ENCODE assay signal across 13 mouse cellular contexts in the genomic region with DNA sequence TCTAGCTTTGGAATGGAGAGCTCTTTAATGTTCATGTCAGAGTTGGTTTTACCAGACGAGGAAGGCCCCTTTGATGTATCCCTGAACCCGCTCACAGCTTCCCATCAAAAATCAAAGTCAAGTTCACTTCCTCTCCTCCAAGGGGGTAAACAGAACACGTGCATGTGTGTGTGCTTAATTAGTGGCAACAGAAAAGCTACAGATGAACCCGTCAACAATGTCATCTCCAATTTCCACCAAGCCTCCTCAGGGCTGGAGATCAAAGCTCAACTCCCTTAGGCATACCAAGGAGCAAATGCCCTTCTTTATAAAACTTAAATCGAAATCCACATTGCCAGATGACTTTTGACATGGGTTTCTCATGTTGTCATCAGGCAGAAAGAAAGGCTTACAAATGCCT.
"Had no signal": no experiment of that assay in that cellular context is flagged by ENCODE, and none has a peak within 500 bp of the region (broad histone marks: within the 10 kb centered on the region; RNA-seq: fewer than 3 reads in every experiment).

No protein-coding gene starts in this region.

- H3K4me3 ChIP-seq: kidney, embryonic 15.5 days; limb, embryonic 13.5 days; neural tube, embryonic 15.5 days; stomach, embryonic 15.5 days had no signal

- H3K36me3 ChIP-seq: neural tube, embryonic 15.5 days; stomach, embryonic 15.5 days had no signal

- DNase-seq: kidney, adult 18-20 months; left cerebral cortex, postnatal 4 days; lung, adult 18-20 months; lung, postnatal 36 days; right cerebral cortex, postnatal 4 days; spleen, adult 18-20 months; thymus, adult 2 months; thymus, postnatal 25 days had no signal

- H3K27me3 ChIP-seq: kidney, embryonic 15.5 days; limb, embryonic 13.5 days; neural tube, embryonic 15.5 days; stomach, embryonic 15.5 days had no signal

- H3K27ac ChIP-seq: limb, embryonic 13.5 days; liver, embryonic 14.5 days; neural tube, embryonic 15.5 days; stomach, embryonic 15.5 days had no signal
